Mouse (Mus musculus): ENCODE measurements at regions not wholly inside any gene's neighbourhood (a gene's known extent, or its start where the extent isn't known, plus 50 kb on each side); places are given as distances from the start of the nearest gene placed in this dataset.

DNA sequence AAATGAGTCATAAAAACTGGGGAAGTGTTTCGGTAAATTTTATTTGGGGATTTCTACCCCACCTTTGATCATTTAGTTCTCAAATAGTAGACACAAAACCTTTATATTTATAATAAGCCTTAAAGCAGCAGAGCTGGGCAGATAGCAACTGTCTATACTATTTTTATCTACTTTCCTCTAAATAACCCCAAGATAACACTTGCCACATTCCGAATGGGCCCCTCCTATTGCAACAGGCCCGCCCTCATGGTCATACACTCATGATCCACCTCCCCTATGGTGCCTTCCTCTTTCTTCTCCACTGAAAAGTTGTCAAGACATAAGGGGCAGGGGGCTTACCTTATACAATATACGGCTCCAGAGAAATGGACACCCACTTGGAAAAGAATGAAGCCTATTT, 195.5 kb upstream of the Atp2b1 start:
- Histone ChIP-seq H3K36me3 (ENCODE audit: control insufficient read depth, insufficient read depth) (no peaks in the 10 kb centered on the region), H3K79me2 (ENCODE audit: control insufficient read depth, insufficient read depth) (no peaks in the 10 kb centered on the region), H3K4me3 (ENCODE audit: insufficient read depth, poor library complexity, severe bottlenecking) (no peak overlapping the region), H3K79me3 (ENCODE audit: low read depth) (no peaks in the 10 kb centered on the region), H3K27me3 (ENCODE audit: control insufficient read depth, insufficient read depth, insufficient read length) (no peaks in the 10 kb centered on the region), H3ac (ENCODE audit: control insufficient read depth, insufficient read length, low read depth) (no peak overlapping the region)
- no peak for TF ChIP-seq CEBPB (IDR thresholded peaks at IDR 0.05; ENCODE audit: low read depth)
- no peak for TF ChIP-seq CTCF (IDR thresholded peaks at IDR 0.05; ENCODE audit: control insufficient read depth, insufficient read depth, insufficient read length)
- no peak for TF ChIP-seq MAX (IDR thresholded peaks at IDR 0.05)
- TF ChIP-seq MYOD1 (IDR thresholded peaks at IDR 0.05; ENCODE audit: control insufficient read depth, insufficient read length, low read depth), result no peak
- no peak for TF ChIP-seq FOSL1 (IDR thresholded peaks at IDR 0.05; ENCODE audit: insufficient read depth, low read length, poor library complexity, severe bottlenecking)
- TF ChIP-seq MYOG (IDR thresholded peaks at IDR 0.05; ENCODE audit: control insufficient read depth, extremely low read depth, insufficient read length), result no peak
- TF ChIP-seq USF1 (IDR thresholded peaks at IDR 0.05; ENCODE audit: low read depth), result no peak

GRCm38 (mm10) chr10:98720256-98721005, 193.8 kb upstream of the Atp2b1 start:
- H3K79me3 ChIP-seq (ENCODE audit: low read depth), result no peaks in the 10 kb centered on the region
- H3ac ChIP-seq (ENCODE audit: control insufficient read depth, insufficient read length, low read depth), result no peak overlapping the region
- H3K36me3 ChIP-seq (ENCODE audit: control insufficient read depth, insufficient read depth), result no peaks in the 10 kb centered on the region
- no peak overlapping the region for H3K4me3 ChIP-seq (ENCODE audit: insufficient read depth, poor library complexity, severe bottlenecking)
- TF ChIP-seq MYOG (IDR thresholded peaks at IDR 0.05; ENCODE audit: control insufficient read depth, extremely low read depth, insufficient read length) (no peak), CTCF (IDR thresholded peaks at IDR 0.05; ENCODE audit: control insufficient read depth, insufficient read depth, insufficient read length) (no peak), USF1 (IDR thresholded peaks at IDR 0.05; ENCODE audit: low read depth) (no peak)
- H3K79me2 ChIP-seq (ENCODE audit: control insufficient read depth, insufficient read depth), result no peaks in the 10 kb centered on the region
- H3K27me3 ChIP-seq (ENCODE audit: control insufficient read depth, insufficient read depth, insufficient read length), result no peaks in the 10 kb centered on the region

GRCm38 (mm10) chr10:98725110-98725509, 189.1 kb upstream of the Atp2b1 start:
- Histone ChIP-seq H3K4me3 (ENCODE audit: insufficient read depth, poor library complexity, severe bottlenecking) (no peak overlapping the region), H3K79me2 (ENCODE audit: control insufficient read depth, insufficient read depth) (no peaks in the 10 kb centered on the region), H3K36me3 (ENCODE audit: control insufficient read depth, insufficient read depth) (no peaks in the 10 kb centered on the region), H3K79me3 (ENCODE audit: low read depth) (no peaks in the 10 kb centered on the region), H3ac (ENCODE audit: control insufficient read depth, insufficient read length, low read depth) (no peak overlapping the region), H3K27me3 (ENCODE audit: control insufficient read depth, insufficient read depth, insufficient read length) (no peaks in the 10 kb centered on the region)
- no peak for TF ChIP-seq MYOG (IDR thresholded peaks at IDR 0.05; ENCODE audit: control insufficient read depth, extremely low read depth, insufficient read length)
- no peak for TF ChIP-seq CTCF (IDR thresholded peaks at IDR 0.05; ENCODE audit: control insufficient read depth, insufficient read depth, insufficient read length)
- TF ChIP-seq MYOD1 (IDR thresholded peaks at IDR 0.05; ENCODE audit: control insufficient read depth, insufficient read length, low read depth), result no peak
- no peak for TF ChIP-seq USF1 (IDR thresholded peaks at IDR 0.05; ENCODE audit: low read depth)
- TF ChIP-seq FOSL1 (IDR thresholded peaks at IDR 0.05; ENCODE audit: insufficient read depth, low read length, poor library complexity, severe bottlenecking), result no peak
- no peak for TF ChIP-seq CEBPB (IDR thresholded peaks at IDR 0.05; ENCODE audit: low read depth)
- no peak for TF ChIP-seq MAX (IDR thresholded peaks at IDR 0.05)

DNA sequence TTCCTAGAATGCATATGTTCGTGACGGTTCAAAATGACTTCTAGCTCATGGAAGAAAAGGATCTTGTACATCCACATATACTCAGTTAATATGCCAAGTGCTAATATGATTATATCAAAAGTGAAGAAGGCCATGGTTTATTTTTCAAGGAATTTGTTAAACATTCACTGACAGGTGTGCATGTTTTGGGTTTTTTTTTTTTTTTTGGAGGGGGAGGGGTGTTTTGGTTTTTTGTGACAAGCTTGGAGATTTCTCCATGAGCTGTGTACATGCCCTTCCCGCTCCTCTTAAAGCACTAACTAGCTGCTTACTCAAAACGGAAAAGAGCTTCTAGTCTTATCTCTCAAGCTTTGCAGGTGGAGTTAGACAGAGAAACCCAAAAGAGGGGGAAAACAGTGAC, 187.1 kb upstream of the Atp2b1 start:
- Histone ChIP-seq H3K4me3 (ENCODE audit: insufficient read depth, poor library complexity, severe bottlenecking) (no peak overlapping the region), H3K27me3 (ENCODE audit: control insufficient read depth, insufficient read depth, insufficient read length) (no peaks in the 10 kb centered on the region), H3K79me3 (ENCODE audit: low read depth) (no peaks in the 10 kb centered on the region), H3K79me2 (ENCODE audit: control insufficient read depth, insufficient read depth) (no peaks in the 10 kb centered on the region), H3K36me3 (ENCODE audit: control insufficient read depth, insufficient read depth) (no peaks in the 10 kb centered on the region), H3ac (ENCODE audit: control insufficient read depth, insufficient read length, low read depth) (no peak overlapping the region)
- TF ChIP-seq MAX (IDR thresholded peaks at IDR 0.05) (no peak), CEBPB (IDR thresholded peaks at IDR 0.05; ENCODE audit: low read depth) (no peak), MYOG (IDR thresholded peaks at IDR 0.05; ENCODE audit: control insufficient read depth, extremely low read depth, insufficient read length) (no peak), CTCF (IDR thresholded peaks at IDR 0.05; ENCODE audit: control insufficient read depth, insufficient read depth, insufficient read length) (no peak), FOSL1 (IDR thresholded peaks at IDR 0.05; ENCODE audit: insufficient read depth, low read length, poor library complexity, severe bottlenecking) (no peak), USF1 (IDR thresholded peaks at IDR 0.05; ENCODE audit: low read depth) (no peak), MYOD1 (IDR thresholded peaks at IDR 0.05; ENCODE audit: control insufficient read depth, insufficient read length, low read depth) (no peak)

DNA sequence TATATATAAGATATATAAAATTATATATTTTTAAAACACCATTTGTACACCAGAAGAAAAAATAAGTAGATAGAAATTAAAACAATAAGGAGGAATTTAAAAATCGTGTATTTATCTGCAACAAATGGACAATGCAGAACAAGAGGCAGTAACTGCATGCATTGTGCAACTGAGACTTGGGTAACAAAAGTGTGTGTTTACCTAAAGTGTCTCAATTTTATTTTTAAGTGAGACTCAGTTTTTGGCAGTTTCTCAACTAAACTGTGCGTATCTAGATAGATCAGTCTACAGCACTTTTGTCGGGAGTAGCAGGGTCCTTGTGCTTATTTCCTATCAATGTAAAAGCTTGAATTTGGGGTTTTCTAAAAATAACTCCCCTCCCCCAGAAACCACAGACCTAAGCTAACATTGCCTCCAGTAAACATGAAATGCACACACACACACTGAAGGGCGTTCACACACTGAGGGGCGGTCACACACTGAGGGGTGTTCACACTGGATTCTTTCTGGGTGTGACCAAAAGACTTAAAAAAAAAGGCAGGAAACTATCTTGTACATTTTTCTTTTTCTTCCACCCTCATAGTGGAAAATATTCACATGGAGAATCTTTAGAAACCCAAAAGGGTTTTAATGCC, 185.7 kb upstream of the Atp2b1 start:
- Histone ChIP-seq H3K79me2 (ENCODE audit: control insufficient read depth, insufficient read depth) (no peaks in the 10 kb centered on the region), H3K4me3 (ENCODE audit: insufficient read depth, poor library complexity, severe bottlenecking) (no peak overlapping the region), H3K27me3 (ENCODE audit: control insufficient read depth, insufficient read depth, insufficient read length) (no peaks in the 10 kb centered on the region), H3K79me3 (ENCODE audit: low read depth) (no peaks in the 10 kb centered on the region), H3K36me3 (ENCODE audit: control insufficient read depth, insufficient read depth) (no peaks in the 10 kb centered on the region), H3ac (ENCODE audit: control insufficient read depth, insufficient read length, low read depth) (no peak overlapping the region)
- TF ChIP-seq CTCF (IDR thresholded peaks at IDR 0.05; ENCODE audit: control insufficient read depth, insufficient read depth, insufficient read length) (no peak), USF1 (IDR thresholded peaks at IDR 0.05; ENCODE audit: low read depth) (no peak), MYOG (IDR thresholded peaks at IDR 0.05; ENCODE audit: control insufficient read depth, extremely low read depth, insufficient read length) (no peak), FOSL1 (IDR thresholded peaks at IDR 0.05; ENCODE audit: insufficient read depth, low read length, poor library complexity, severe bottlenecking) (no peak)

Measured in C2C12 (cell line).